Mouse (Mus musculus) olfactory bulb, adult 2 months (tissue): ENCODE measurements around the gene Zfp90. TPM values are rescaled to one million over a fixed set of nuclear protein-coding genes. Genes with fewer than 3 reads are reported as not detected.
"Not testable (repeated sequence)": the region's sequence is repeated elsewhere in the genome, so short reads cannot be mapped to it uniquely, and the experiment has no call there.

Experiments
- H3K27ac ChIP-seq: fragments of 200-500 bp; 2 replicates; pipeline ENCODE4 v1.5.1; 2012; ENCODE audit warnings: low read depth, low read length; ENCODE audit not compliant: insufficient read depth
- H3K4me1 ChIP-seq: fragments of 200-500 bp; 2 replicates; pipeline ENCODE4 v1.6.1; 2012; ENCODE audit warnings: low read length; ENCODE audit not compliant: control insufficient read depth, insufficient read depth
- H3K4me3 ChIP-seq: fragments of 200-500 bp; 2 replicates; pipeline ENCODE4 v1.5.1; 2012; ENCODE audit warnings: mild to moderate bottlenecking, low read depth, low read length, moderate library complexity; ENCODE audit not compliant: insufficient read depth
- CTCF ChIP-seq: fragments of 200-500 bp; IDR thresholded peaks from 2 replicates; pipeline ENCODE4 v1.5.1; 2012; ENCODE audit warnings: low read depth, mild to moderate bottlenecking, low read length, moderate library complexity; ENCODE audit not compliant: insufficient read depth
- POLR2A ChIP-seq: fragments of 200-500 bp; IDR thresholded peaks from 2 replicates; pipeline ENCODE4 v1.6.1; 2012; ENCODE audit warnings: mild to moderate bottlenecking, low read depth, low read length, moderate library complexity; ENCODE audit not compliant: insufficient read depth
- WGBS: fragments of 180-500 bp; shearing (Covaris S2); methylation state at CpG from one replicate; pipeline ENCODE4 v1.1.7; 2018; 5-methylcytosine and 5-hydroxymethylcytosine counted together
- polyA plus RNA-seq: library from polyadenylated mRNA; stranded (reverse); fragments of >200 nt; gene quantifications from 2 replicates; pipeline ENCODE4 v1.2.4, GENCODE M21; 2012; ENCODE audit warnings: low replicate concordance; ENCODE audit not compliant: missing spikeins, insufficient read depth, insufficient read length

The Zfp90 gene
- polyA plus RNA-seq, 1 experiment = not detected

DNA sequence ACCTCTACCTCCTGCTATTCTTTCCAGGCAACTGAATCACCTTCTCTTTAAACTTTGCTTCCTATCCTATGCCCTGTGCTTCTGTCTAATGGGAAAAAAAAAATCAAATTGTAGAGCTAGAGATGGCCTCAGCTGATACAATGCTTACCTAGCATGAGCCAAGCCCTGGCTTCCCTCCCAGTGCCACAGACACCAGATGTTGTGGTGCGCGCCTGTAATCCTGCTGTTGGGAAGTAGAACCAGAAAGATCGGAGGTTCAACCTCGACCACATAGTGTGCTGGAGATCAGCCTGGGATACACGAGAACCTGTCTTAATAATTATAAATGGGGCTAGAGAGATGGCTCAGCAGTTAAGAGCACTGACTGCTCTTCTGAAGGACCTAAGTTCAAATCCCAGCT is 2.6 kb downstream of the Zfp90 start:
- 99% methylated on average over 5 of the region's 5 CpGs for WGBS
- H3K4me3 ChIP-seq = no peak overlapping the region
- TF ChIP-seq POLR2A (no peak), CTCF (no peak)
- no peak overlapping the region for H3K27ac ChIP-seq
- no peaks in the 10 kb centered on the region for H3K4me1 ChIP-seq

DNA sequence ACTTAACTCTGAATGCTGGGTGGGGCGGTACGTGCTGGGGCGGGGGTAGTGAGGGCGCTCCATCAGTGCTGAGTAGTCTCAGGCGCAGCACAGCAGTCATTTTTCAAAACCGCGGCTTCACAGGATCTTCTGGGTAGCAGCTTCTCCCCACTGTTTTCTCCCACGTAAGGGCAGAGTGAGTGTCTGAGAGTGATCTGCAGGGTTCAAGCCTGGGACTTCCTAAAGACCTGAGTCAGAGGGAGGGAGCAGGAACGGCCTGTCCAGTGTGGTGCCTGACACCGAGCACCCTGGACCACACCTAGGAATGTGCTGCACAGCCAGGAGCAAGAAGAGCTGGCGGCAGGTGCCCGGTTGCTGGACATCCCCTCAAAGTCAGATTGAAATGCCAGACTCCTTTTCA is 16.0 kb downstream of the Zfp90 start:
- Histone ChIP-seq H3K4me1 (no peaks in the 10 kb centered on the region), H3K4me3 (no peak overlapping the region), H3K27ac (no peak overlapping the region)
- WGBS = 40% methylated on average over 12 of the region's 12 CpGs
- TF ChIP-seq POLR2A (no peak), CTCF (no peak)

DNA sequence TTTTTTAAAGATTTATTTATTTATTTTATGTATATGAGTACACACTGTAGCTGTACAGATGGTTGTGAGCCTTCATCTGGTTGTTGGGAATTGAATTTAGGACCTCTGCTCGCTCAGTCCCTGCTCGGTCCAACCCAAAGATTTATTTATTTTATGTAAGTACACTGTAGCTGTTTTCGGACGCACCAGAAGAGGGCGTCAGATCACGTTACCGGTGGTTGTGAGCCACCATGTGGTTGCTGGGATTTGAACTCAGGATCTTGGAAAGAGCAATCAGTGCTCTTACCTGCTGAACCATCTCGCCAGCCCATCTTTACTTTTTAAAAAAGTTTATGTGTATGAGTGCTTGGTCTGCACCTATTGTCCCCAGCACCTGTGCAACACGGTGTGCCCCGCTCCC is 16.8 kb downstream of the Zfp90 start:
- H3K4me1 ChIP-seq, H3K4me3 ChIP-seq, H3K27ac ChIP-seq: not testable (repeated sequence)
- WGBS = 64% methylated on average over 10 of the region's 10 CpGs

DNA sequence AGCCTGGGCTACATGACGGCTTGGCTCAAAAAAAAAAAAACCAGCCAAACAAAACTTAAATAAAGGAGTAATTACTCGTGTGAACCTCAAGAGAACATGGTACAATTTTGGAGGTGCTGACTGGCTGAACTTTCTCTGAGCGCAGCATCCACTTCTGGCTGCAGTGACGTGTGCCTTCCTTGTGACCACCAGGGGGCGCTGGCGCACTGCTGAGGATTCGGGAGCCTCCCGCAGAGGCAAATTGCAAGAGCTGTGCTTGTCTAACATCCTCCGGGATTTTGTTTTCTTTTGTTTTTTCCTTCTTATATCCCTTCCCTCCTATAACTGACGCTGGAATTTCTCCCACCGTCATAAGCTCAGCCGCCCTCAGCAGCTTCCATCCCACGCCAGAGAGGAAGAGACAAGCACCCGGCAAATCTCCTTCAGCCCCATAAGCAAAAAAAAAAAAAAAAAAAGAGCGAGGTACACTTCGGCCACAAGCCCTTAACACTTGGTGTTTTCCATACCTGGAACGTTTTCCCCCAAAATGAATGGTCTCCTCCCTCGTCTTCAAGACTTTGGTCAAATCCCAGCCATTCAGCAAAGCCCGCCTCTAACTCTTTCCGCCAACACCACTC is 17.9 kb downstream of the Zfp90 start:
- Histone ChIP-seq H3K27ac (no peak overlapping the region), H3K4me3 (peak overlapping the region; percentile 41), H3K4me1 (no peaks in the 10 kb centered on the region)
- WGBS = 6% methylated on average over 20 of the region's 20 CpGs
- TF ChIP-seq CTCF = peak; percentile 90
- TF ChIP-seq POLR2A = no peak

DNA sequence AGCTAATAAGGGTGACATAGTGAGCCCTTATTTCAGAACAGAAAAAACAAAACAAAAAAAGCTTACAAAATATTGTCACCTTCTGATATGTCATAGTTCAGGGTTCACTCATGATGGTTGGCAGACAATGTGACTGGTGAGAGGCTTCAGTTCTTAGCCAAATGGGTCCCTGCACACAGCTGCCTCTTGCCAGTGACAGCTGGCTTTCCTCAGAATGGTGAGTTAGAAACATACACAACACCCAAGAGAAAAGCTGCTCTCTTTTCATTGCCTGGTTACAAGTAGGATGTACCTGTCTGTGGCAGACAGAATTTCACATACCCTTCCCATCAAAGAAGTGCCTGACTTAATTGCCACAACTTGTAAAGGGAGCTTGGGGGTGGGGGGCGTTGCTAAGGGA is 18.5 kb downstream of the Zfp90 start:
- 59% methylated on average over 1 of the region's 1 CpGs for WGBS
- Histone ChIP-seq H3K27ac (no peak overlapping the region), H3K4me1 (no peaks in the 10 kb centered on the region), H3K4me3 (no peak overlapping the region)
- TF ChIP-seq CTCF = no peak
- no peak for TF ChIP-seq POLR2A

DNA sequence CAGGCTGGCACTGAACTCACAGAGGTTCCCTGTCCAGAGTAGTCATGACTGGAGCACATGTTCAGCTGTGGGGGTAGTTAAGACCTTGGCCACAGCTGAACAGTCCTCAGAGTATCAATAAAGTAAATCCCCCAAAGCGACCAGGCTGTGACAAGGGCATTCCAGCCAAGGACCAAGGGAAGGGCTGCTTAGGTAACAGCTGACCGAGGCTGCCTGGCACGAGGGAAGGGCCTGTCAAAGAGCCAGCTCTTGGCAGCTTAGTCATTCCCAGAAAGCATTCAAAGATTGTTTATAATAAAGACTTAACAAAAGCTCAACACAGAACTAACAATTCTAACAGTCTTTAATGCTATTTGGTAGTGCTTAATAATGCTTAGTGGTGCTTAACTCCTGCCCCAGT is 22.7 kb downstream of the Zfp90 start:
- TF ChIP-seq POLR2A = no peak
- TF ChIP-seq CTCF = no peak
- 59% methylated on average over 3 of the region's 3 CpGs for WGBS
- Histone ChIP-seq H3K27ac (no peak overlapping the region), H3K4me3 (no peak overlapping the region), H3K4me1 (no peaks in the 10 kb centered on the region)

DNA sequence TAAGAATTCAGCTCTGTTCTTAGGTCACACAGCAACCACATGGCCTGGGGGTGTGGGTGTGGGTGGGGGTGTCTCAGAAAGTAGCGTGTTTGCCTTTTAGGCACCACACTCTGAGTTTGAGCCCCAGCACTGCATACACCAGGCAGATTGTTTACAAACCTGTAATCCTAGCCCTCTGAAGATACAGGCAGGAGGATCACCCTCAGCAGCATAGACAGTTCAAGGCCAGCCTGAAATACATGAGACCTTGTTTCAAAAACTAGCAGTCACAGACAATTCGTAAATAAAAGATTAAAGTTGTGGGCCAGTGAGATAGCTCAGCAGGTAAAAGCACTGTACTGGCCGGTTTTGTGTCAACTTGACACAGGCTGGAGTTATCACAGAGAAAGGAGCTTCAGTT is 25.0 kb downstream of the Zfp90 start:
- H3K4me1 ChIP-seq = no peaks in the 10 kb centered on the region
- H3K4me3 ChIP-seq = no peak overlapping the region
- WGBS = 95% methylated on average over 3 of the region's 3 CpGs
- TF ChIP-seq CTCF (no peak), POLR2A (no peak)
- no peak overlapping the region for H3K27ac ChIP-seq

DNA sequence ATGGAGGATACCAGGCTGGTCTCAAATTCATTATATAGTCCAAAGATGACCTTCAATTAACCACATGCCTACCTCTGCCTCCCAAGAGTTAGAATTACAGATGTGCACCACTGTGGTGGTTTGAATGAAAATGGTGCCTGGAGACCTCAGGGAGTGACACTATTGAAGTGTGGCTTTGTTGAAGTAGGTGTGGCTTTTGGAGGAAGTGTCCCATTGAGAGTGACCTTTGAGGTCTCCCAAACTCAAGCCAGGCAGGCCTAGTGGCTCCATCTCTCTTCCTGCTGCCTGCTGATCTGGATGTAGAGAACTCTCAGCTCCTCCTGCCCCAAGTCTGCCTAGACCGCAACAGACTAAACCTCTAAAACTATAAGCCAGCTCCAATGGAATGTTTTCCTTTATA is 27.6 kb downstream of the Zfp90 start:
- no peak overlapping the region for H3K27ac ChIP-seq
- no peak for TF ChIP-seq POLR2A
- no peak for TF ChIP-seq CTCF
- no peaks in the 10 kb centered on the region for H3K4me1 ChIP-seq
- H3K4me3 ChIP-seq = no peak overlapping the region
- WGBS = 100% methylated on average over 1 of the region's 1 CpGs

DNA sequence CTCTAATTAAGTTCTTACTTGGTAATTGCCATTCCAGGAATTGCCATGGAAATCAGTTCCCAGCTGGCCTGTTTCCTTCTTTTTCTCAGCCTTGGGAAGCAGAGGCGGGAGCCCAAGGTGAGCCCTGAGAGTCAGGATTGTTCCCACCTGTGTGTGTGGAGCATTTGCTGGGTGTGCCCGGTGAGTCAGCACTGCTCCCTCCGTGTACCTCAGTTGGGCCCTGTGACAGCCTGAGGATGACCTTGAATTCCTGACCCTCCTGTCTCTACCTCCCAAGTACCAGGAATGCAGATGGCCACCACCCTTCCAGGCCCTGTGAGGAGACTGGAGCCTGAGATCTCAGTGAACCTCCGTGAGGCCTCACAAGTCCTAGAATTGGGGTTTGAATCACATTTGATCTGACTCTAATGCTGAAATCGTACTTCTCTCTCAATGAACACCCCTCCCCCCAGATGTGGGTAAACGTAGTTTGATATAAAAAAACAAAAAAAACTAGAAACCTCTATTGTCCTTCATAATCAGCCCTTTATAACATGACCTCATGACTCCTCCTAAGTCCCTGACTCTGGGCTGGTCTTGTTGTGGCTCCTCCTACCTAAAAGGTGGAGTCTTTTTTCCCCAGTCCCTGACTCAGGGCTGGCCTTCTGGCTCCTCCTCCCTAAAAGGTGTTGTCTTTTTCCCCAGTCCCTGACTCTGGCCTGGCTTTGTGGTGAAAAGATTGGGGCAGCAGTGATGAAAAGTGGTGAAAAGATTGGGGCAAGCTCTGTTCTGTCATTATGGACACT is 36.4 kb downstream of the Zfp90 start:
- Histone ChIP-seq H3K4me1 (peaks cover 6% of the 10 kb centered on the region), H3K4me3 (no peak overlapping the region), H3K27ac (no peak overlapping the region)
- TF ChIP-seq CTCF (no peak), POLR2A (no peak)
- 62% methylated on average over 6 of the region's 6 CpGs for WGBS
